Mouse (Mus musculus): ENCODE measurements around the gene Cd83. TPM values are rescaled to one million over a fixed set of nuclear protein-coding genes. Genes with fewer than 3 reads are reported as not detected.
A peak's percentile ranks its signal among the peaks of the same experiment; 100 is the strongest.

Cd83 gene
- polyA plus RNA-seq (2015; fragmentation: Nextera tagmentation; extraction: Ambion mirVana): 20.3 and 20.4 TPM in 2 replicates

- Histone ChIP-seq H3K36me3 (replicated peaks) (no peaks in the 10 kb centered on the region), H3K9ac (peak within 1 kb of the TSS; percentile 61), H3K27me3 (replicated peaks) (peaks cover 4% of the 10 kb centered on the region), H3K4me1 (peaks cover 20% of the 10 kb centered on the region), H3K4me2 (peak within 1 kb of the TSS; percentile 96), H3K4me3 (peak within 1 kb of the TSS; percentile 58), H3K27ac (0 out of 2 replicates have a peak within 1 kb of the TSS, but pooled peaks have one; percentile 46), H3K9me3 (no peaks in the 10 kb centered on the region)
- peak; percentile 77 for ATAC-seq (replicated peaks)
- 3% methylated on average over 73 of the region's 73 CpGs for WGBS
Observed at GRCm38 (mm10) chr13:43784725-43785711, at the start of gene Cd83. Gene Cd83 (plus strand): TSS chr13:43784775.

GRCm38 (mm10) chr13:43739598-43740275, 44.8 kb upstream of the Cd83 start:
- no peaks in the 10 kb centered on the region for H3K36me3 ChIP-seq (replicated peaks)
- no peaks in the 10 kb centered on the region for H3K9me3 ChIP-seq
- peak; percentile 85 for ATAC-seq (replicated peaks)
- peaks cover 10% of the 10 kb centered on the region; the same call in 1 of the 2 replicates for H3K4me1 ChIP-seq
- H3K27me3 ChIP-seq (replicated peaks): no peaks in the 10 kb centered on the region
- H3K27ac ChIP-seq: no peak overlapping the region
- no peak overlapping the region for H3K4me3 ChIP-seq
- no peak overlapping the region for H3K4me2 ChIP-seq
- 27% methylated on average over 15 of the region's 15 CpGs for WGBS
- no peak overlapping the region for H3K9ac ChIP-seq

DNA sequence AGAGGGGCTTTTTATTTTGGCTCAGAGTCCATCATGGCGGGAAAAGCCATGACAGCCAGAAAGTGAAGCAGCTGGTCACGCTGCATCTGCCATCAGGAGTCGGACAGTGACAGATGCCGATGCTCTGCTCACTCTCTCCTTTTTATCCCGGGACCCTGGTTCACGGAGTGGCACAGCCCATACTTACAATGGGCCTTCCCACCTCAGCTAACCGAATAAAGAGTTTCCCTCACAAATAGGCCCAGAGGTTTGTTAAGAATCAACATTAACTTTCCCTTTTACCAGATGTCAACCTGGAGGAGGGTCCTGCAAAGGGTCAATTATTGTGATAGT, 44.3 kb upstream of the Cd83 start:
- ATAC-seq (replicated peaks): no peak
- H3K4me2 ChIP-seq: no peak overlapping the region
- WGBS: 62% methylated on average over 7 of the region's 7 CpGs
- peaks cover 10% of the 10 kb centered on the region; the same call in 1 of the 2 replicates for H3K4me1 ChIP-seq
- H3K27me3 ChIP-seq (replicated peaks): no peaks in the 10 kb centered on the region
- no peak overlapping the region for H3K9ac ChIP-seq
- no peaks in the 10 kb centered on the region for H3K9me3 ChIP-seq
- H3K4me3 ChIP-seq: no peak overlapping the region
- H3K27ac ChIP-seq: no peak overlapping the region
- H3K36me3 ChIP-seq (replicated peaks): no peaks in the 10 kb centered on the region

GRCm38 (mm10) chr13:43742677-43743076, 41.9 kb upstream of the Cd83 start:
- WGBS: 70% methylated on average over 3 of the region's 3 CpGs
- H3K27ac ChIP-seq: no peak overlapping the region
- peaks cover 4% of the 10 kb centered on the region; the same call in 1 of the 2 replicates for H3K9me3 ChIP-seq
- H3K4me1 ChIP-seq: peaks cover 10% of the 10 kb centered on the region; the same call in 1 of the 2 replicates
- no peak overlapping the region for H3K4me2 ChIP-seq
- ATAC-seq (replicated peaks): no peak
- no peaks in the 10 kb centered on the region for H3K27me3 ChIP-seq (replicated peaks)
- H3K36me3 ChIP-seq (replicated peaks): no peaks in the 10 kb centered on the region
- no peak overlapping the region for H3K4me3 ChIP-seq
- no peak overlapping the region for H3K9ac ChIP-seq

DNA sequence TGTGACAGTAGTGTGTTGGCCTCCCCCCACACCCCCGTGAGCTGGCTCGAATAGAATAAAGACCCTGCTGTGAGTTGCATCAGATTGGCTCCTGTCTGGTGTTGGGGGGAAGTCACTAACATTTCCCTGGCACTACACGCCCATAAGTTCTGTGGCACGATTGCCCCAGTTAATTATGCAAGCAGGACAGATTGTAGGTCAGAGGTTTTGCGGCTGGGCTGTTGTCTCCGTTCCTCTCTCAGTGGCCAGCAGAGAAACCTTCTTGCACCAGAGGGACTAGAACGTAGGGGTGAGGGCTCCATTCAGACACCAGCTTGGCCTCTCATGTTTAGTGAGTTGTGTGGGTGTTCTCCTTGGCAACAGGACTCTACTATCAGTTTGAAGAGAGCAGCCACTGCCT, 40.3 kb upstream of the Cd83 start:
- H3K4me1 ChIP-seq: peaks cover 3% of the 10 kb centered on the region; the same call in 1 of the 2 replicates
- H3K27me3 ChIP-seq (replicated peaks): no peaks in the 10 kb centered on the region
- H3K4me3 ChIP-seq: no peak overlapping the region
- no peak overlapping the region for H3K9ac ChIP-seq
- peaks cover 4% of the 10 kb centered on the region; the same call in 1 of the 2 replicates for H3K9me3 ChIP-seq
- H3K4me2 ChIP-seq: no peak overlapping the region
- H3K36me3 ChIP-seq (replicated peaks): no peaks in the 10 kb centered on the region
- WGBS: 88% methylated on average over 7 of the region's 7 CpGs
- no peak for ATAC-seq (replicated peaks)
- no peak overlapping the region for H3K27ac ChIP-seq

DNA sequence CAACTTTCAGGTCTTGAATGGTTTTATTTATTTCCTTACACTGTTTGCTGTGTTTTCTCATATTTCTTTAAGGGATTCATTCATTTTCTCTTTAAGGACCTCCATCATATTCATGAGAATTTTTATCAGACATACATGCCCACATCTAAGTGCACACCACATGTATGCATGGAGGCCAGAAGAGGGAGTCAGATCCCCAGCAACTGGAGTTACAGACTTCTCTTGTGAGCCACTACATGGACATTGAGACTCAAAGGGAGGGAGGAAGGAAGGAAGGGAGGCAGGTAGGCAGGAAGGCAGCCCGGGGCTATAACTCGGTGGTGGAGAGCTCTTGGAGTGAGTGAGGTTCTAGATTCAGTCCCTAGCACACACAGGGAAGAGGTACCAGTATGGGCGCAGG, 34.3 kb upstream of the Cd83 start:
- no peak for ATAC-seq (replicated peaks)
- Histone ChIP-seq H3K9me3 (peaks cover 4% of the 10 kb centered on the region; the same call in 1 of the 2 replicates), H3K4me1 (no peaks in the 10 kb centered on the region), H3K27ac (no peak overlapping the region), H3K9ac (no peak overlapping the region), H3K4me3 (no peak overlapping the region), H3K4me2 (no peak overlapping the region), H3K27me3 (replicated peaks) (no peaks in the 10 kb centered on the region), H3K36me3 (replicated peaks) (no peaks in the 10 kb centered on the region)
- 84% methylated on average over 3 of the region's 3 CpGs for WGBS

GRCm38 (mm10) chr13:43750966-43751365, 33.6 kb upstream of the Cd83 start:
- ATAC-seq (replicated peaks): no peak
- peaks cover 4% of the 10 kb centered on the region; the same call in 1 of the 2 replicates for H3K9me3 ChIP-seq
- H3K27ac ChIP-seq: no peak overlapping the region
- 96% methylated on average over 6 of the region's 6 CpGs for WGBS
- no peak overlapping the region for H3K9ac ChIP-seq
- H3K4me3 ChIP-seq: no peak overlapping the region
- no peaks in the 10 kb centered on the region for H3K36me3 ChIP-seq (replicated peaks)
- no peaks in the 10 kb centered on the region for H3K4me1 ChIP-seq
- H3K27me3 ChIP-seq (replicated peaks): no peaks in the 10 kb centered on the region
- no peak overlapping the region for H3K4me2 ChIP-seq

GRCm38 (mm10) chr13:43752407-43752806, 32.2 kb upstream of the Cd83 start:
- H3K9ac ChIP-seq: no peak overlapping the region
- no peak overlapping the region for H3K4me2 ChIP-seq
- ATAC-seq (replicated peaks): no peak
- 0 out of 2 replicates have a peak, but pooled peaks cover 3% of the 10 kb centered on the region for H3K4me1 ChIP-seq
- no peaks in the 10 kb centered on the region for H3K36me3 ChIP-seq (replicated peaks)
- H3K4me3 ChIP-seq: no peak overlapping the region
- H3K27ac ChIP-seq: no peak overlapping the region
- 0 out of 2 replicates have a peak, but pooled peaks cover under 1% of the 10 kb centered on the region for H3K9me3 ChIP-seq
- H3K27me3 ChIP-seq (replicated peaks): no peaks in the 10 kb centered on the region
- WGBS: 88% methylated on average over 7 of the region's 7 CpGs

DNA sequence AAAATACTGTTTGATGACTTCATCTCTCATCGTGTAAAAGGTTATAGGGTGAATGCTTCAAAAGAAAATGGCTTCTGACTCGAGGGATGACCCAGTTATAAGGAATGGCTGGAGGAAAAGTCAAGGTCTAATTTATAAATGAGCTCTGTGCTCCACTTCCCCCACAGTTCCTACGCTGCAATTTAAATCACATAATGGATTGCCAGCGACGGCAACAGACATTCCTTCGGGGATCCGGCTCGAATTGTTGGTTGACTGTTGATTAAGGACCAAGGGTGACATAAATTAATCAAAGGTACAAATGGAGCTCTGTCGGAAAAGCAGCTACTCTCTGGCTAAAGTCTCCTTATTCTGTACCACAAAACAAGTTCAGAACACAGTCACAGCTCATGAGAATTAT, 30.9 kb upstream of the Cd83 start:
- no peak overlapping the region for H3K27ac ChIP-seq
- H3K9ac ChIP-seq: no peak overlapping the region
- H3K9me3 ChIP-seq: no peaks in the 10 kb centered on the region
- H3K36me3 ChIP-seq (replicated peaks): no peaks in the 10 kb centered on the region
- 51% methylated on average over 9 of the region's 9 CpGs for whole genome bisulfite sequencing
- H3K4me2 ChIP-seq: no peak overlapping the region
- ATAC-seq (replicated peaks): no peak
- 0 out of 2 replicates have a peak, but pooled peaks cover 3% of the 10 kb centered on the region for H3K4me1 ChIP-seq
- H3K4me3 ChIP-seq: no peak overlapping the region
- no peaks in the 10 kb centered on the region for H3K27me3 ChIP-seq (replicated peaks)

- H3K36me3 ChIP-seq (replicated peaks): no peaks in the 10 kb centered on the region
- 0 out of 2 replicates have a peak, but pooled peaks cover 3% of the 10 kb centered on the region for H3K4me1 ChIP-seq
- H3K4me2 ChIP-seq: no peak overlapping the region
- 91% methylated on average over 3 of the region's 3 CpGs for WGBS
- no peaks in the 10 kb centered on the region for H3K9me3 ChIP-seq
- H3K9ac ChIP-seq: no peak overlapping the region
- H3K27ac ChIP-seq: no peak overlapping the region
- no peak overlapping the region for H3K4me3 ChIP-seq
- ATAC-seq (replicated peaks): no peak
- H3K27me3 ChIP-seq (replicated peaks): no peaks in the 10 kb centered on the region
Observed at GRCm38 (mm10) chr13:43754455-43755128, 30.0 kb upstream of the Cd83 start.

- H3K9ac ChIP-seq: no peak overlapping the region
- H3K4me3 ChIP-seq: no peak overlapping the region
- H3K36me3 ChIP-seq (replicated peaks): no peaks in the 10 kb centered on the region
- 79% methylated on average over 7 of the region's 7 CpGs for WGBS
- H3K4me2 ChIP-seq: no peak overlapping the region
- no peak for ATAC-seq (replicated peaks)
- H3K4me1 ChIP-seq: 0 out of 2 replicates have a peak, but pooled peaks cover 3% of the 10 kb centered on the region
- H3K27me3 ChIP-seq (replicated peaks): no peaks in the 10 kb centered on the region
- H3K27ac ChIP-seq: no peak overlapping the region
- no peaks in the 10 kb centered on the region for H3K9me3 ChIP-seq
Observed at GRCm38 (mm10) chr13:43755573-43755972, 29.0 kb upstream of the Cd83 start.
